Mouse (Mus musculus) layer of hippocampus, postnatal 25 days (tissue): ENCODE results near the gene Nebl. TPM values are rescaled to one million over a fixed set of nuclear protein-coding genes. Genes with fewer than 3 reads are reported as not detected.

Source experiments
- DNase-seq, 2 experiments: peaks; one replicate each; pipeline ENCODE4 v3.0.0; 2022; ENCODE audit warnings: mixed read lengths in 2 of 2, low spot score in 1 of 2; ENCODE audit errors: extremely low spot score in 1 of 2
- total RNA-seq, 2 experiments: library from RNA; stranded (reverse); gene quantifications; 2 replicates each; pipeline ENCODE4 v1.2.3; 2021

Gene Nebl
- total RNA-seq, 2 experiments from 2014 or later = 126 to 150 TPM

DNA sequence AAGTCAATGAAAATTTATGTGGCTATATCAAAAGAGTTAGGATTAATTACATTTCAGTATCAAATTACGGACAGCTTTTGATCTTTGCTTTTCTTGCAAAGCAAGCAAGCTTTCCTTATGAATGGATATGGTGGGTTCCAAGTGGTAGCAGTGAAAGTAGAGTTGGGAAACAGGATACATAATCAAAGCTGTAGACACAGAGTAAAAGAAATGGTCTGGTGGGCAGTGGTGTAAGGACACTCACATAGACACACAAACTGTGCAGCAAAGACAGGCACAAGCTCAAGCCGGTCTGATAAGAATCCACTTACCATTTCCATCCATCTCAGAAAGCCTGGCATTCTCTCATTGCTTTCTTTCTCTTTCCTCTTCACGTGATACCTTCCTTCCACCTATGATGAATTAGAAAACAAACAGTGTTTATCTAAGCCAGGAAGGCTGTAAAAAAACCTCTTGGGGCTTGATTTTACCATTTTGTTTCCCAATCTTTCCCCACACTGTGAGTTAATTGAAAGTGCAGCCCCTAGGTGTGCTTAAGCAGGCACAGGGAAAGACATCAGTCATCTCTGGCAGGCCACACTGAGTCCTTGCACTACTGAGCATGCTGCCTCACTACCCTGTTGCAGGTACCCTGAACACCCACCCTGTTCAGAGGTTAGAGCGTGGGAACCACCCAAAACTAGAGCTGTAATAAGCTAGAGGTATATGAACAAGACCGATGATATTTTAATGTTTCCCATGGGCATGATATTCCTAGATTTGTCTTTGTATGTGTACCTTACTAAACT lies 205.3 kb downstream of the Nebl start:
- no peak for DNase-seq

DNA sequence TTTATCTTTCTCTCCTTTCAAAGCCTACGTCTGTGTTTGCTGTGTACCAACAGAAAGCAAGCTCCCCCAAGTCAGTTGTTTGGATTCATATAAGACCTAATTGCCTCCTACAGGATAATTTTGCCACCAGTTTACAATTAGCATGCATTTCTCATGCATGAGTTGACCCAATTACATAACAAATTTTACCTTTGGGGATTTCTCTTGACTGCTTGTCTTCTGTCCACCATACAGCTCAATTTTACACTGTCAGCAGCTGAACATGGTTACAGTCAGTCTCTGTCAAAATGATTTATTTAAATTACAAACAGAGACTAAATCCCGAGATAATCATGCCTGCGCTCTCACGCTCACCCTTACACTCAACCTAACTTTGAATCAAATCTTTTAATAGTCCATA lies 206.1 kb downstream of the Nebl start:
- DNase-seq = no peak

DNA sequence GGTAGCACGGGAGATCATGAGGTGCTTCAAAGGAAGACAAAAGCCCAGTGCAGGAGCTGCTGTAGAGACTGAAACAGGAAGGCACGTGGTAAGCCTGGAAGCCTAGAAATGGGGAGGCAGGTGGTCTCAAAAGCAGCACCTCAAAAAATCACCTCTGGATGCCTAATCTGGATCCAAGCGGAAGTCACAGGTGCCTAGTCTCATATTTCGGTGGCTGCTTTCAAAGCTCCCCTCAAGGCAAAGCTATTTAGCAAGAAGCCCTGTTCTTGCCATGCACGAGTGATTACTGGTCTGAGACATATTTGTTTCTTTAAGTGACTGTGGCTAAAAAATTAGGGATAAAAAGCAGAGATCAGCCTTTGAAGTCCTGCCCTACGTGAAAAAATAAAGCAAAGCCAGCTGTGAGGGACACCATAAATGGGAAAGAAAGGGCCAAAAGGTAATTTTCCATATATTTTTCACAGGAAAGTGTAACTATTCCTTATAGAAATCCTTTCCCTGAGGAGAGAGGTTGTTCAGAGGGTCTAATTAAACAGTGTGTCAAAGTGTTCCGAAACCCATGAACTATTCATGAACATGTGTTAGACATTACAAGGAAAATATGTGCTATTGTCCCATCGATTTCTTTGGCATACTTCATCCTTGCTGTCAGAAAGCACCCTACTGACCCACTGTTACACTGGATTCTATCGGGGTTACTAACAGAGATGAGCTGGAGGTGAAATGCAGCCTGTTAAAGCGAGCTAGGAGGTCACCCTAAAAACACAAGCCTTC lies 206.9 kb downstream of the Nebl start:
- no peak for DNase-seq

DNA sequence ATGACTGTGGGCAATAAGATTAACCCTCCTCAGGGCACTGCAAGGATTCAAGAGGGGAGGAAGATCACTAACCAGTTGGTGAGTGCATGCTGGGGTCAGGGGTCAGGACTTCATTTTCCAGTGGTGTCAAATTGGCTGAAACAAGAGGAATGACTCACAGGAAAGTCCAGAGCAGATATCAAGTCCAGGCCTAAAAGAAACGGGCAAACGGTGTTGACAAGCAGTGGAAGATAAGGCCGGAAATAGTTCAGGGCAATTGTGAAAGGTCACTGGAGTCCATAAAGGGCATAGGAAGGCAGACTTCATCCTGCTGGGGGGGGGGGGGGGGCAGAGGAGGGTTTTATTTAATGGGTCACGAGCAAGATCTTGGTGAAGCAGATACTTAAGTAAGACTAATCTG lies 207.5 kb downstream of the Nebl start:
- no peak for DNase-seq

DNA sequence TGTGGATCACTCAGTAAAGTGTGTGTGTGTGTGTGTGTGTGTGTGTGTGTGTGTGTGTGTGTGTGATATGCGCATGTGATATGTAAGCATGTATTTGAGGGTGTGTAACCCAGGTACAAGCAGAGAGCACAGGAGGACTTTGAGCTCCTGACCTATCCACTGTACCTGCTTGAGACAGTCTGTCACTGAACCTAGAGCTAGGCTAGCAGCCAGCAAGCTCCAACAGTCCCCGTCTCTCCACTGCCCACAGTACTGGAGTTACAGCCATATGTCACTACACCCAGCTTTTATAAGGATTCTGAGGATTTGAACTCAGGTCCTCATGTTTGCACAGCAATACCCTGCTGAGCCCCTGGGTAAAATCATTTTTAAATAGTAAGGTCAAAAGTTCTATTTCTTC lies 215.6 kb downstream of the Nebl start:
- DNase-seq = no peak

DNA sequence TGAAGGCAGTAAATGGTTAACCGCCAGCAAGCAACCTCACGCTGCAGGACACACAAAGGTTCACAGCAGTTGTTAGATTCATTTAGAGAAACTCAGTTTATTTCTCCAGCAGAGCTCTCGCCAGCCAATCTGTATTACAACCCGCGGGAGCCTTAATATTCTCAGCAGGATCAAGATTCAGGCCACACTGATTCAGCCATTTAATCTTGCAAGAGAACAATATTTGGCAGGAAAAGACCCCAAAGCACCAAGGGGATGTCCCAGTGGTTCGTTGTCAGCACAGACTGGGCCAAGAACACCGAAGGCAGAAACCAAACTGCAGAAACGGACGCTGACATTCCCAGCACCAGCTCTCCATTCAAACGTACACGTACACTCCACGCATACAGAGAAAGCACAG lies 216.5 kb downstream of the Nebl start:
- no peak for DNase-seq

DNA sequence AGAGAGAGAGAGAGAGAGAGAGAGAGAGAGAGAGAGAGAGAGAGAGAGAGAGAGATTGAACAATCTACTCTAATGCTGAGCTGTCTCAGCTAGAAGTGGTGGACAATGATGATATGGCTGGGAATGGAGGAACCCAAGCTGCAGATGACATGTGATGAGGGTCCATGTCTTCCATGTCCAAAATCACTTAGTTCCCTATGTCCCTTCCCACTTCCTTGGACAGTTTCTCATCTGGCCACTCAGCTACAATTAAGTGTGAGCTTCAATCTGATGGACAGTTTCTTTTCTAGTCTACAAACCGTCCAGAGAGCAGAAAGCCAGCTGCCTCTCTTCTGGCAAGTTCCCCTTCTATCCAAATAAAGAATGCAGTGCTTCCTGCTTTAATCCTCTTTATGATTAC lies 221.3 kb downstream of the Nebl start:
- DNase-seq = no peak

DNA sequence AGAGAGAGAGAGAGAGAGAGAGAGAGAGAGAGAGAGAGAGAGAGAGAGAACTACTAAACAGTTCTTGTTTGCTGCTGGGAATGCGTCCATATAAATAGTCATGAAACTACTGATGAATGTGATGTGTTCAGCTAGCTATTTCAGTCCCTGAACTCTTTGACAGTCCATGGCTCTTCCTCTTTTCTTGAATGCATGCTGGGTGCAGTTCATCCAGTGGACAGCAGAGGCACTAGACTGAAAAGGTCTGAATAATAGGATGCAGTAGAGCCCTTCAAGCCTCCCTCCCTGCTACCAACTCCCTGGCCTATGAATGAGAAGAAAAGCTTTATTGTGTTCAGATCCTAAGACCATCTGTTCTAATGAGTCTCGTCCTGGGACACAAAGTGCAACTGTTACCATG lies 223.9 kb downstream of the Nebl start:
- DNase-seq = no peak

DNA sequence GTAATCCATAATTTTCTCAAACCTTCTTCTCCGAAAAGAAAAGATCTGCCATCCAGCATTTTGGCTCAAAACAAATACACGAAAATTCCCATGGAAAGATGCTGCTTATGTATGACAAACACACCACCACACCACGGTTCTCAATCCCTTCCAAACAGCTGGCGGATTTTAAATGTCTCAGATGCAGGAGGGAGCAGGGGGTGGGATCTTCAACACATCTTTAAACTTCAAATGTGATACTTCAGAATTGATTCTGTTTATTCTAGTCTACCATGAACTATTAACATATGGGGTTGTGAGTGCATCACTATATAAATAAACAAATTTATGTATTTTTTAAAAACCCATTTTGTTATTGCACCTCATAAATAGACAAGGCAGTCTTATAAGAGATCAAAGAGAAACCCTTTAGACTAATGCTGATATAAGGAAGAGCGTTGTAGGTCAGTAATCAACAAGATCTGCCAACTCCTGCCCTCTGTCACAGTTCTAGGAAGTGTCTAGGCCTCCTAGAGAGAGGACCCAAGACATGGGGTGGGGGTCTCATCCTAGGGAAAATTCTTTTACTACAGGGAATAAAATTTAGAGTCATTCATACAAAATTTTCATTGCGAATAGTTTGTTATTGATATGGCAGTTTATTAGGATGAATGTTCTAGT lies 227.0 kb downstream of the Nebl start:
- no peak for DNase-seq

DNA sequence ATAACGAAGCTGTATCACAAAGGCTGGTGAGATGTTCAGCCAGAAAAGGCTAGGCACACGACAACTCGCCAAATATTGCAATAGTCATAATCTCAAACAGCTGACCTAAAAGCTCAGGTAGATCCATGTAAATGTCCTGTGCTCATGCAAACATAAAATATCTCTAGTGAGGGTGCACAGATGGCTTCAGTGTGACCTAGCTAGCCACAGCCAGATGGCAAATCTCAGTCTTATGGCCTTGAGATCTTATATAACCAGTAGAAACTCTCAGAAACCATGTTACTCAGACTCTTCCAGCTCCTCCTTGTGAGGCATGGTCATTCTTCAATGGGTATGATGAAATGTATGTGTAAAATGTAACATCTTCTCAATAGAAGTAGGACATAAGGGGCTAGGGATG lies 230.2 kb downstream of the Nebl start:
- DNase-seq = no peak

DNA sequence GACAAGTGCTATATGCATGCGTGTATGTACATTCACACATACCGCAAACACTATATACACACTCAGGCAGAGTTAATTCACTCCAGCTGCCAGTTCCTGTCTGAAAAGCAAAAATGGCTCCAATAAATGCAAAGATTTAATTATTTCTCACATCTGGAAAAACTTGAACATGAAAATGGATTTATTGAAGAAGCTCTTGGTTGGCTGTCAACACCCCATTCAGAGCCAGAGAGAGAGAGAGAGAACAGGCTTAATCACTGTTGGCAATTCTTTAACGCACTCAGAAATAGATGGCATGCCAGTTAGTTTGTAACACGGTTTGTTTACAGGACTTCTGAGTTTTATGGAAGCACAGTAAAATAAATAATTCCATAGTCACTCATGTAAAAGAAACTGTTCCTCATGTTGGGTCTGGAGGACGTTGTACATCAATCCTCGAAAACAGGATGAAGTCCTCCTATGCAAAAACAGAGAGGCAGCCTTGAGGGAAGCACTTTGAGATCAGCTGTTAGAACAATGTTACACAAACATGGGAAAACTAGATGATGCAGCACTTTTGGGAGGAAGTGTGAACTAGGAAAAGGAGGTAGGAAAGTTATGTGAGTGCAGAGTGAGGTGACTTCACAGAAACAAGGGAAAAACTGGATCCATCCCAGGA lies 265.6 kb downstream of the Nebl start:
- no peak for DNase-seq

DNA sequence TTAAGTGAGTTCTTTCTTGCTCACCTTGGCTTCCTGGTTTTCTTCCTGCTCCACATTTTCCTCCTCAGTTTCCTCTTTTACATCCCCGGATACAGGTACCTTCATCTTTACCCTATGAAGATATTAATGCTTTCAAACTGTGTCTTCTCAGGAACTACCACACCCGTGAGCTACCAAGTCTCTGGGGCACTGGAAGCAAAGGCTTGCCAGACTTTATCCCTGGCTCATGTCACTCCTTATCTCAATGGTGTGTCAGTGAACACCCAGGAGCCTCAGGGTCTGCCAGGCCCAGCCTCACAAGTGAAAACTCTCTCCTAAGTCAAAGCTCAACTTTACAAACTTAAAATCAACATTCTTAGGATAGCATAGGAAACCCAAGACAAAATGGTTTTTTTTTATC lies 270.8 kb downstream of the Nebl start:
- DNase-seq = no peak

DNA sequence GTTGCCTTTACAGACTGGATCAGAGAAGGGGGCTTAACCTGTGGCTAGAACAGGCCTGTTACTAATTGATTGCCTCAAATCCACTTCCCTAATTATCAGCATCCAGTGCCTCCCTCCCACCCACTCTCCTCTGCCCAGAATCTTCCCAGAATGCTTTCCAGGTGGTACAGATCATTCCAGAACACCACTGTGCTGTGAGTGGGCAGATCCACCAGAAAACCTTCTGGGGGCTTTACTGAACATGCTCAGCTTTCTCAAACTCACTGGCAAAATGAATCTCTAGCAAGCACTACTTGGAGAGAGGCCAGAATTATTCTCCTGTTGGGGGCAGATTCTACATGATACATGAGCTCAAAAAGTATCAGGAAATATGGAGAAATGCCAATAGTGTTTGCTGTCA lies 277.6 kb downstream of the Nebl start:
- peak in 1 of 2 experiments; percentile 15 for DNase-seq

DNA sequence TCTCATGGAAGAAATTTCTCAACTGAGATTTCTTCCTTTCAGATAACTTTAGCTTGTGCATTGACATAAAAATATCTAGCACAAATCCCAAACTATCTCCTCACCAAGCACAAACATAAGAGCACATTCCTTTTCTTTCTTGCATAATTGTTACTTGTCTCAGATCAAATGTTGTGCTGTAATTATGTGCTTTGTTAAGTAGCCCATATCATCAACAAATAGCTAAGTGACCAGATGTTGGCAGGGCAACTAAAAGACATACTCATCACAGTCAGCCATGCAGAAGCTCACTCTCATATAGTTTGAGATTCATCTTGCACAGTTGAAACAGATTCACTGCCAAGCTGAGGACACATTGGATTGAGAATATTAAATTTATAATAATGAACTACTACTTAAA lies 282.9 kb downstream of the Nebl start:
- no peak for DNase-seq

DNA sequence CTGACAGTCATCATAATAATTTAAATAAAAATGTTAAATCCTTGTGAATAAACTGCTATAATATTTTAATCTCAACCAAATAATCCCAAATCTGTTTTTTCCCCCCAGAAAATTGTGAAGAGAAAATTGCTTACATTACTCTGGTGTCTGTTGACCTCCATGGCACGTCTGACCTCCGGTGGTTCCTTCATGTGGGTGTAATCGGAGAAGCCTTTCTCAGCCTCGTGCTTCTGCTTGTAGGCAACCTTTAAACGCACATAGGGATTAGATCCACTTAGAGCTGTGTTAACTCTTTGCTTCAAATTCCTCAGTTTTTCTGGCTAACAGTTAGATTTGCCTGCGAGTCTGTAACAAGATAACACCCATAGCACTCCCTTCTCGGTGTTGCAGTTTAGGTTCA lies 287.7 kb downstream of the Nebl start:
- DNase-seq = no peak

DNA sequence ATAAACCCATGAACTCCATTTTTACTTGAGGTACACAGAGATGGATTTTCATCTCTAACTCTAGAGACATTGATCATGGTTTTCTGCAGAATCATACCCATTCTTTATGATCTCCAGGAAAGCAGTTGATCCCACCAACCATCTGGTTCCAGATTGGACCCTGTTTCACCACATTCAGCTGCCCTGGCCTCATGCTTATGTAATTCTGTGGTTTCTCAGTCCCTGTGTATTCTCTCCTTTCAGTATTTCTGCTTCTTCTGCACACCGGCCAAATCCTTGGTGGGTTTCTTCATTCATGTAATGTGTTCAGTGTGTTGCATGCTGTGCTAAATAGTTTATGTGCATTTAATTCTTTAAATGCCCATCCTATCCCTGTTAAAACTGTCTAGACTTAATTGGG lies 292.9 kb downstream of the Nebl start:
- no peak for DNase-seq

DNA sequence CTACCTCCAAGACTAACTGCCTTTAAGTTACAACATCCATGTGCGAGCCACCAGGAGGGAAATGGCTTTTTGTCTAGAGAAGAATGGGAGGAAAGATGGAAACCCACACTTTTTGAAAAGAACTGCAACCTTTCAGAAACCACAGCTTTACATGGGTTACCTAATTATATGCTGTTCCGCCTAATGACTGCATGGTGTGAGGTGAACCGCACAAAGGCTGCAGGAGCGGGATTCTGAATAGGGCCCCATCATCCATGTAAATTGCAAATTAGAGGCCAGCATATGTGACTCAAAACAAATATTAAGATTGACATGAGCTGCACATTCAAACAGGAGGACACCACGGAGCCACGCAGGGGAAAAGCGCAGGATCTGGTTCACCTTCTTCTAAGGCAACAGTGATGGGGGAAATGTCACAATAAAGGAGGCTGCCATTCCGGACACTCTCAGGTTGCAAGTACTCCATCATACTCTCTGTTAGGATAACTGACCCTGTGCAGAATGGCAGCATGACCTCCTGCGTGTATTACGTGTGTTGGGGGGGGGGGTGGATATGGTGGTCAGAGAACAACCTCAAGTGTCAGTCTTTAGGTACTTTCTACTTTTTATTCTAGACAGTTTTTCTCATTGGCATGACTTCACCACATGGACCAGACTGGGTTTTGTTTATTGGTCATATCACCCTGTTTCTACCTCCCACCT lies 294.4 kb downstream of the Nebl start:
- DNase-seq = no peak

DNA sequence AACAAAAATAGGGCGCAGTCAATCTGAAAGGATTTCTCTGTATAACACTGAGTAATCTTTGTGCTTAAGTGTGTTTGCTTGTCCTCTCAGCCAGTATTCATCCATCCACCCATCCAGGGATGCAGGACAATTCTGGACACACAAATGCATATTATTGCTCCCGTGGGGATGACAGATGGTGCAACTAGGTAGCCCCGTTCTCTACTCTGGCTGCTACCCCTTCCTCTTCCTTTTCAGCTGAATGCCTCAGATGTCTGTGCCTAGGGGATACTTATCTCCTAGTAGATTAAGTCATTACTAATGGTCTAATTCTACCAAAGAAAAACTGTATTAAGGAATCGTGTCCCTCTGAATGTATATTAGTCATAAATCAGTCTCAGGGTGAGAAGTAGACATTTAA lies 296.0 kb downstream of the Nebl start:
- DNase-seq = no peak

DNA sequence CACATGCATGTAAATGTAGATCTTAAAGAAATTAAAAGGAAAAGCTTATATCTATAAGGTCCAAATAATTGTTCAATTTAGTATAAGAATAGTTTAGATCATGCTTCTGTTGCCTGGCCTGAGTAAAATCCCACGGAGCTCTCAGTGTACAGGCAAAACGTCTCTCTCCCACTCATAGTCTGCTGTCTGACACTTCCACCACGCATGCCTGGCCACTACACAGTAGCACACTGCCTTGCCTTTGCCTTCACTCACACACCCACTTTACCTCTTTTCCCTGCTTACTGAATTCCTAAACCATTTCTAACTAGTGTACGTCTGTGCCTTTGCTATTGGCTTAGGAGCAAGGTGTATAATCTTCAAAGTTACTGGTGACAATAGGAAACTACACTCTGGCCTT lies 302.2 kb downstream of the Nebl start:
- DNase-seq = no peak

DNA sequence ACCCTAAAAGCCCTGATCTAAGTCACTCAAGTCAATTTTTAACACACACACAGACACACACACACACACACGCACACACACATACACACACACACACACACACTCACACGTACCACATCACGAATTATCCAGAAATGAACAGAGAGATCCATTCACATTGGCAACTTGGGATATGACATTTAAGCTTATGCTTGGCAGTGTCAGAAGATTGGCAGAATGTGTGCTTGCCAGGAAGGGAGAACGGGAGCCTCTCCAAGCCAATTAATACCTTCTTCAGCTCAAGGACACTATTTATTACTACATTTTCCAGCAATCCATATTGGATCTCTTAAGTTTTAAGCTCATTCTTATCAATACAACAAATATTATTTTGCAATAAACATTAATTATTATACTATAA lies 303.1 kb downstream of the Nebl start:
- DNase-seq = no peak
